Mouse (Mus musculus) lung, postnatal 0 days (tissue): ENCODE results near the gene Slc8a2.

Experiments
- CTCF ChIP-seq: IDR thresholded peaks from 2 replicates; pipeline ENCODE4 v1.5.1; 2016; ENCODE audit warnings: antibody characterized with exemption, mild to moderate bottlenecking
- EP300 ChIP-seq: IDR thresholded peaks from 2 replicates; pipeline ENCODE4 v1.6.1; 2016; ENCODE audit warnings: antibody characterized with exemption, mild to moderate bottlenecking, control low read depth

GRCm38 (mm10) chr7:16146489-16147410 lies 17.1 kb downstream of the Slc8a2 start:
- no peak for TF ChIP-seq CTCF
- no peak for TF ChIP-seq EP300
